Mouse (Mus musculus): ENCODE results near the gene Ceacam11. TPM values are rescaled to one million over a fixed set of nuclear protein-coding genes. Genes with fewer than 3 reads are reported as not detected.
"Not testable (repeated sequence)": the region's sequence is repeated elsewhere in the genome, so short reads cannot be mapped to it uniquely, and the experiment has no call there.

Ceacam11 gene
- not detected for total RNA-seq (2021)

GRCm38 (mm10) chr7:17971824-17972223 is at the start of gene Ceacam11:
Gene Ceacam11 (plus strand): TSS chr7:17972124.
- DNase-seq, result no peak

- DNase-seq, result not testable (repeated sequence)
Measured at GRCm38 (mm10) chr7:18001131-18001530, 29.2 kb downstream of the Ceacam11 start.

- no peak for DNase-seq
Measured at GRCm38 (mm10) chr7:18009589-18009988, 37.7 kb downstream of the Ceacam11 start, which contains the start of gene Ceacam13. Gene Ceacam13 (plus strand): TSS chr7:18009889.

Small RNA genes within 50 kb of the gene (microRNA-seq; reads per million reads assigned to microRNA genes)
- 0 reads per million in 2 experiments for gene Gm22414

Other genes starting within 250 kb of the Ceacam11 start
- gene Ceacam14, start 159.5 kb upstream of the Ceacam11 start, total RNA-seq (2021), result not detected
- not detected for gene Gm5155, start 100.4 kb upstream of the Ceacam11 start, total RNA-seq (2021)
- not detected for gene Ceacam13, start 37.8 kb downstream of the Ceacam11 start, total RNA-seq (2021)
- gene Ceacam12, start 93.8 kb downstream of the Ceacam11 start, total RNA-seq (2021), result not detected
- gene Igfl3, start 204.4 kb downstream of the Ceacam11 start, total RNA-seq (2021), result not detected

All from heart, postnatal 4 days (tissue).